Mouse (Mus musculus) liver, embryonic 12.5 days (tissue): ENCODE results near the gene Pbld1. TPM values are rescaled to one million over a fixed set of nuclear protein-coding genes. Genes with fewer than 3 reads are reported as not detected.
A peak's percentile ranks its signal among the peaks of the same experiment; 100 is the strongest.

Experiments
- ATAC-seq: fragments of 200-750 bp; cut with Nextera tagmentation; 2 replicates; pipeline ENCODE4 v1.8.0; 2017; ENCODE audit warnings: moderate number of reproducible peaks, mild to moderate bottlenecking, moderate library complexity
- H3K27ac ChIP-seq: fragments of 300-500 bp; sonication (generic); 2 replicates; pipeline ENCODE4 v1.5.1; 2016; ENCODE audit warnings: mild to moderate bottlenecking
- H3K27me3 ChIP-seq: fragments of 300-500 bp; sonication (generic); replicated peaks from 2 replicates; pipeline ENCODE4 v1.6.1; 2016; ENCODE audit warnings: mild to moderate bottlenecking, moderate library complexity
- H3K36me3 ChIP-seq: fragments of 300-500 bp; sonication (generic); 2 replicates; pipeline ENCODE4 v1.6.1; 2016; ENCODE audit warnings: mild to moderate bottlenecking, moderate library complexity
- H3K4me1 ChIP-seq: fragments of 300-500 bp; sonication (generic); 2 replicates; pipeline ENCODE4 v1.6.1; 2016
- H3K4me2 ChIP-seq: fragments of 300-500 bp; sonication (generic); 2 replicates; pipeline ENCODE4 v1.6.1; 2016; ENCODE audit warnings: mild to moderate bottlenecking, moderate library complexity
- H3K4me3 ChIP-seq: fragments of 300-500 bp; sonication (generic); 2 replicates; pipeline ENCODE4 v1.5.1; 2016; ENCODE audit warnings: mild to moderate bottlenecking, moderate library complexity
- H3K9ac ChIP-seq: fragments of 300-500 bp; sonication (generic); 2 replicates; pipeline ENCODE4 v1.6.1; 2016; ENCODE audit warnings: mild to moderate bottlenecking, moderate library complexity
- H3K9me3 ChIP-seq: fragments of 300-500 bp; sonication (generic); replicated peaks from 2 replicates; pipeline ENCODE4 v1.6.1; 2016; ENCODE audit warnings: mild to moderate bottlenecking, moderate library complexity
- WGBS: fragments of 180-500 bp; shearing (Covaris S2); methylation state at CpG from one replicate; pipeline ENCODE4 v1.1.7; 2016; ENCODE audit not compliant: insufficient replicate concordance; 5-methylcytosine and 5-hydroxymethylcytosine counted together
- polyA plus RNA-seq: library from polyadenylated mRNA; unstranded; fragments of >200 nt; fragmentation: Nextera tagmentation; extraction: Ambion mirVana; gene quantifications from 2 replicates; pipeline ENCODE4 v1.2.1, GENCODE M21; 2016

The Pbld1 gene
- polyA plus RNA-seq, 1 experiment from 2014 or later = 2.2 TPM

GRCm38 (mm10) chr10:63065561-63065960, 5.6 kb downstream of the Pbld1 start:
- no peaks in the 10 kb centered on the region for H3K27me3 ChIP-seq
- H3K4me2 ChIP-seq = no peak overlapping the region
- H3K36me3 ChIP-seq = no peaks in the 10 kb centered on the region
- no peaks in the 10 kb centered on the region for H3K9me3 ChIP-seq
- no peaks in the 10 kb centered on the region for H3K4me1 ChIP-seq
- H3K27ac ChIP-seq = no peak overlapping the region
- no peak for ATAC-seq
- 56% methylated on average over 8 of the region's 8 CpGs for WGBS
- no peak overlapping the region for H3K9ac ChIP-seq
- H3K4me3 ChIP-seq = no peak overlapping the region

- 13% methylated on average over 5 of the region's 5 CpGs for WGBS
- peak; percentile 44 for ATAC-seq
These were observed 6.0 kb downstream of the Pbld1 start for GRCm38 (mm10) chr10:63065988-63066387.

GRCm38 (mm10) chr10:63086304-63086703, 26.3 kb downstream of the Pbld1 start:
- Histone ChIP-seq H3K9me3 (no peaks in the 10 kb centered on the region), H3K4me3 (no peak overlapping the region), H3K4me1 (peaks cover 25% of the 10 kb centered on the region), H3K9ac (no peak overlapping the region), H3K27ac (no peak overlapping the region), H3K4me2 (no peak overlapping the region; the same call in 1 of the 2 replicates), H3K27me3 (peaks cover 25% of the 10 kb centered on the region), H3K36me3 (no peaks in the 10 kb centered on the region)
- peak; percentile 68 for ATAC-seq
- 36% methylated on average over 10 of the region's 10 CpGs for WGBS

More at GRCm38 (mm10) chr10:63065988-63066387, 6.0 kb downstream of the Pbld1 start:
- H3K27ac ChIP-seq = no peak overlapping the region
- no peak overlapping the region for H3K4me2 ChIP-seq
- H3K9ac ChIP-seq = no peak overlapping the region
- no peak overlapping the region for H3K4me3 ChIP-seq
- H3K9me3 ChIP-seq = no peaks in the 10 kb centered on the region
- H3K4me1 ChIP-seq = no peaks in the 10 kb centered on the region
- H3K36me3 ChIP-seq = no peaks in the 10 kb centered on the region
- no peaks in the 10 kb centered on the region for H3K27me3 ChIP-seq

GRCm38 (mm10) chr10:63089103-63089757, 29.3 kb downstream of the Pbld1 start:
- Histone ChIP-seq H3K27me3 (peaks cover 34% of the 10 kb centered on the region), H3K9ac (no peak overlapping the region; the same call in 1 of the 2 replicates), H3K27ac (no peak overlapping the region), H3K4me2 (peak overlapping the region; percentile 55), H3K4me1 (peaks cover 20% of the 10 kb centered on the region), H3K9me3 (no peaks in the 10 kb centered on the region), H3K36me3 (no peaks in the 10 kb centered on the region), H3K4me3 (0 out of 2 replicates have a peak overlapping the region, but pooled peaks have one; percentile 12)
- no peak for ATAC-seq
- WGBS = 33% methylated on average over 8 of the region's 8 CpGs

GRCm38 (mm10) chr10:63089758-63090571, 30.0 kb downstream of the Pbld1 start:
- ATAC-seq = no peak
- H3K36me3 ChIP-seq = no peaks in the 10 kb centered on the region
- no peaks in the 10 kb centered on the region for H3K9me3 ChIP-seq
- peak overlapping the region; percentile 22; the same call in 1 of the 2 replicates for H3K9ac ChIP-seq
- peak overlapping the region; percentile 12; the same call in 1 of the 2 replicates for H3K4me3 ChIP-seq
- 9% methylated on average over 26 of the region's 26 CpGs for WGBS
- H3K4me1 ChIP-seq = peaks cover 20% of the 10 kb centered on the region
- no peak overlapping the region for H3K27ac ChIP-seq
- H3K27me3 ChIP-seq = peaks cover 36% of the 10 kb centered on the region
- peak overlapping the region; percentile 55 for H3K4me2 ChIP-seq

GRCm38 (mm10) chr10:63091915-63092314, 32.0 kb downstream of the Pbld1 start:
- H3K36me3 ChIP-seq = no peaks in the 10 kb centered on the region
- no peak overlapping the region for H3K9ac ChIP-seq
- no peak overlapping the region for H3K4me2 ChIP-seq
- H3K4me3 ChIP-seq = no peak overlapping the region
- no peaks in the 10 kb centered on the region for H3K9me3 ChIP-seq
- no peak for ATAC-seq
- WGBS = 59% methylated on average over 7 of the region's 7 CpGs
- H3K4me1 ChIP-seq = peaks cover 9% of the 10 kb centered on the region
- peaks cover 49% of the 10 kb centered on the region for H3K27me3 ChIP-seq
- no peak overlapping the region for H3K27ac ChIP-seq

- Histone ChIP-seq H3K27me3 (peaks cover 58% of the 10 kb centered on the region), H3K4me3 (no peak overlapping the region), H3K9me3 (no peaks in the 10 kb centered on the region), H3K27ac (no peak overlapping the region), H3K9ac (no peak overlapping the region), H3K36me3 (no peaks in the 10 kb centered on the region), H3K4me1 (peaks cover 9% of the 10 kb centered on the region; the same call in 1 of the 2 replicates), H3K4me2 (no peak overlapping the region)
- no peak for ATAC-seq
- 62% methylated on average over 10 of the region's 10 CpGs for WGBS
These were observed 32.9 kb downstream of the Pbld1 start for GRCm38 (mm10) chr10:63092616-63093550.

- Histone ChIP-seq H3K36me3 (no peaks in the 10 kb centered on the region), H3K4me3 (no peak overlapping the region), H3K9me3 (no peaks in the 10 kb centered on the region), H3K9ac (no peak overlapping the region), H3K27me3 (peaks cover 67% of the 10 kb centered on the region), H3K4me2 (no peak overlapping the region), H3K27ac (no peak overlapping the region), H3K4me1 (peaks cover 6% of the 10 kb centered on the region; the same call in 1 of the 2 replicates)
- WGBS = 61% methylated on average over 2 of the region's 2 CpGs
- no peak for ATAC-seq
These were observed 36.8 kb downstream of the Pbld1 start for GRCm38 (mm10) chr10:63096757-63097156.

GRCm38 (mm10) chr10:63098191-63098590, 38.2 kb downstream of the Pbld1 start:
- H3K4me3 ChIP-seq = no peak overlapping the region
- no peak overlapping the region for H3K4me2 ChIP-seq
- H3K27me3 ChIP-seq = peaks cover 74% of the 10 kb centered on the region
- no peak for ATAC-seq
- H3K36me3 ChIP-seq = no peaks in the 10 kb centered on the region
- no peak overlapping the region for H3K27ac ChIP-seq
- 59% methylated on average over 12 of the region's 12 CpGs for WGBS
- no peaks in the 10 kb centered on the region for H3K9me3 ChIP-seq
- no peak overlapping the region for H3K9ac ChIP-seq
- peaks cover 6% of the 10 kb centered on the region; the same call in 1 of the 2 replicates for H3K4me1 ChIP-seq

- no peak within 1 kb of the TSS for H3K9ac ChIP-seq
- WGBS = 9% methylated on average over 16 of the region's 16 CpGs
- no peaks in the 10 kb centered on the region for H3K9me3 ChIP-seq
- H3K4me1 ChIP-seq = peaks cover 6% of the 10 kb centered on the region; the same call in 1 of the 2 replicates
- H3K36me3 ChIP-seq = no peaks in the 10 kb centered on the region
- ATAC-seq = no peak
- peak within 1 kb of the TSS; percentile 50 for H3K4me3 ChIP-seq
- H3K4me2 ChIP-seq = peak within 1 kb of the TSS; percentile 69
- no peak within 1 kb of the TSS for H3K27ac ChIP-seq
- peaks cover 67% of the 10 kb centered on the region for H3K27me3 ChIP-seq
These were observed 39.6 kb downstream of the Pbld1 start, which contains the start of gene Atoh7 for GRCm38 (mm10) chr10:63099521-63099920. Gene Atoh7, plus strand, starts transcription at chr10:63099651.

GRCm38 (mm10) chr10:63099941-63100562, 40.1 kb downstream of the Pbld1 start:
- Histone ChIP-seq H3K27ac (no peak overlapping the region), H3K4me2 (peak overlapping the region; percentile 69), H3K4me3 (peak overlapping the region; percentile 50), H3K9me3 (no peaks in the 10 kb centered on the region), H3K4me1 (peaks cover 6% of the 10 kb centered on the region; the same call in 1 of the 2 replicates), H3K36me3 (no peaks in the 10 kb centered on the region), H3K27me3 (peaks cover 67% of the 10 kb centered on the region), H3K9ac (no peak overlapping the region)
- ATAC-seq = no peak
- WGBS = under 1% methylated on average over 62 of the region's 62 CpGs
